In the genomic region with DNA sequence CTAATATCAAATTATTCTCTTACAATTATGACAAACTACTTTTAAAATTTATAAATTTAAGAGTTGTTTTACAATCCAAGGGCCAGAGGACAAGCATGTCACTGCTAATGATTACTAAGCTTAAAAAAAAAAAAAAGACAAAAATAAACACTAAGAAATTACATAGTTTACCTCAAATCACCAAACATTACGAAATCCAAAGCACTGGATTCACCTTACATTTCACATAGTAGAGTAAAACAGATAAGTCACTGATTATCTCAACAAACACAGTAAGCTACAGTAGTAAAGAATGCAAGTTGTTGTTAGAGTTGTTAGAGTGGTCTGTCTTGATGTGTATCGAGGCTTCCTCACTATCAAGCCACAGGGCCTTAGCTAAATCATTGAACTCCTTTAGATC, we compare ENCODE assay signal across 26 mouse cellular contexts.
"Had no signal": no experiment of that assay in that cellular context is flagged by ENCODE, and none has a peak within 500 bp of the region (broad histone marks: within the 10 kb centered on the region; RNA-seq: fewer than 3 reads in every experiment).

No protein-coding gene starts in this region.

- ATAC-seq: hindbrain, embryonic 16.5 days; inflammation-experienced regulatory T-cells, adult 6 months; intestine, embryonic 16.5 days; liver, embryonic 12.5 days had no signal

- DNase-seq: gastrocnemius, adult 2 months; gastrocnemius, postnatal 10 days; gastrocnemius, postnatal 25 days; heart, adult 11 months; heart, adult 2 months; heart, postnatal 10 days; heart, postnatal 4 days; kidney, adult 11 months; kidney, adult 2 months; kidney, postnatal 10 days; kidney, postnatal 25 days; kidney, postnatal 4 days; layer of hippocampus, postnatal 36 days; left cerebral cortex, postnatal 4 days had no signal

- H3K9ac ChIP-seq: heart, embryonic 12.5 days; hindbrain, embryonic 12.5 days; hindbrain, embryonic 14.5 days; limb, embryonic 13.5 days; limb, embryonic 15.5 days; liver, embryonic 12.5 days; liver, embryonic 14.5 days had no signal

- H3K4me1 ChIP-seq: hindbrain, embryonic 12.5 days had no signal

- H3K9me3 ChIP-seq: heart, embryonic 12.5 days; hindbrain, embryonic 10.5 days; hindbrain, embryonic 12.5 days; limb, embryonic 13.5 days; limb, embryonic 15.5 days; liver, embryonic 12.5 days had no signal

- H3K4me2 ChIP-seq: heart, embryonic 12.5 days; hindbrain, embryonic 12.5 days; hindbrain, embryonic 14.5 days; limb, embryonic 13.5 days; limb, embryonic 15.5 days; liver, embryonic 12.5 days had no signal

- H3K27ac ChIP-seq: gastrocnemius, adult 2 months; heart, adult 2 months; hindbrain, embryonic 10.5 days; hindbrain, embryonic 12.5 days; hindbrain, embryonic 14.5 days; layer of hippocampus, adult 2 months; limb, embryonic 13.5 days; limb, embryonic 15.5 days; liver, embryonic 12.5 days; liver, embryonic 14.5 days had no signal

- H3K27me3 ChIP-seq: heart, embryonic 12.5 days; hindbrain, embryonic 12.5 days; limb, embryonic 13.5 days; limb, embryonic 15.5 days; liver, embryonic 12.5 days had no signal

- H3K4me3 ChIP-seq: gastrocnemius, adult 2 months; heart, adult 2 months; heart, embryonic 12.5 days; hindbrain, embryonic 10.5 days; hindbrain, embryonic 12.5 days; layer of hippocampus, adult 2 months; limb, embryonic 13.5 days; limb, embryonic 15.5 days; liver, embryonic 12.5 days had no signal
